Mouse (Mus musculus) heart, embryonic 13.5 days (tissue): ENCODE data around the gene Slc38a8. TPM values are rescaled to one million over a fixed set of nuclear protein-coding genes. Genes with fewer than 3 reads are reported as not detected.
A peak's percentile ranks its signal among the peaks of the same experiment; 100 is the strongest.

Source experiments
- ATAC-seq: fragments of 200-750 bp; cut with Nextera tagmentation; 2 replicates; pipeline ENCODE4 v1.8.0; 2017; ENCODE audit warnings: moderate TSS enrichment; ENCODE audit not compliant: insufficient number of reproducible peaks, low FRiP score, low TSS enrichment; ENCODE audit errors: extremely low read depth
- H3K27ac ChIP-seq: fragments of 300-500 bp; sonication (generic); replicated peaks from 2 replicates; pipeline ENCODE4 v1.5.1; 2015; ENCODE audit warnings: moderate library complexity, mild to moderate bottlenecking, inconsistent platforms
- H3K27me3 ChIP-seq: fragments of 300-500 bp; sonication (generic); replicated peaks from 2 replicates; pipeline ENCODE4 v1.6.1; 2015; ENCODE audit warnings: mild to moderate bottlenecking, inconsistent platforms
- H3K36me3 ChIP-seq: fragments of 300-500 bp; sonication (generic); 2 replicates; pipeline ENCODE4 v1.6.1; 2015; ENCODE audit warnings: mild to moderate bottlenecking, inconsistent platforms
- H3K4me1 ChIP-seq: fragments of 300-500 bp; sonication (generic); 2 replicates; pipeline ENCODE4 v1.6.1; 2015; ENCODE audit warnings: inconsistent platforms
- H3K4me2 ChIP-seq: fragments of 300-500 bp; sonication (generic); 2 replicates; pipeline ENCODE4 v1.6.1; 2015; ENCODE audit warnings: inconsistent platforms, mild to moderate bottlenecking, moderate library complexity
- H3K4me3 ChIP-seq: fragments of 300-500 bp; sonication (generic); 2 replicates; pipeline ENCODE4 v1.5.1; 2015; ENCODE audit warnings: moderate library complexity, mild to moderate bottlenecking, inconsistent platforms
- H3K9ac ChIP-seq: fragments of 300-500 bp; sonication (generic); 2 replicates; pipeline ENCODE4 v1.6.1; 2015; ENCODE audit warnings: inconsistent platforms, mild to moderate bottlenecking, moderate library complexity
- H3K9me3 ChIP-seq: fragments of 300-500 bp; sonication (generic); 2 replicates; pipeline ENCODE4 v1.6.1; 2016; ENCODE audit warnings: inconsistent platforms
- WGBS: fragments of 180-500 bp; shearing (Covaris S2); methylation state at CpG from one replicate; pipeline ENCODE4 v1.1.7; 2015; ENCODE audit warnings: mixed read lengths; 5-methylcytosine and 5-hydroxymethylcytosine counted together
- polyA plus RNA-seq: library from polyadenylated mRNA; unstranded; fragments of >200 nt; fragmentation: Nextera tagmentation; extraction: Ambion mirVana; gene quantifications from 2 replicates; pipeline ENCODE4 v1.2.1, GENCODE M21; 2015

Slc38a8 gene
- polyA plus RNA-seq, 1 experiment from 2014 or later, result not detected

- Histone ChIP-seq H3K4me1 (peaks cover 19% of the 10 kb centered on the region), H3K9me3 (no peaks in the 10 kb centered on the region), H3K27me3 (peaks cover 5% of the 10 kb centered on the region; the same call in 1 of the 2 replicates), H3K4me2 (no peak overlapping the region), H3K4me3 (no peak overlapping the region), H3K27ac (no peak overlapping the region), H3K9ac (no peak overlapping the region), H3K36me3 (no peaks in the 10 kb centered on the region)
- no peak for ATAC-seq
- 77% methylated on average over 7 of the region's 7 CpGs for WGBS
Measured at GRCm38 (mm10) chr8:119487093-119487492, 14.4 kb downstream of the Slc38a8 start.

- 74% methylated on average over 11 of the region's 11 CpGs for WGBS
- Histone ChIP-seq H3K36me3 (no peaks in the 10 kb centered on the region), H3K4me1 (no peaks in the 10 kb centered on the region)
Measured at GRCm38 (mm10) chr8:119484145-119484896, 17.2 kb downstream of the Slc38a8 start.

GRCm38 (mm10) chr8:119478684-119479083 lies 22.8 kb downstream of the Slc38a8 start:
- Histone ChIP-seq H3K27ac (no peak overlapping the region), H3K36me3 (no peaks in the 10 kb centered on the region), H3K4me2 (no peak overlapping the region), H3K9ac (no peak overlapping the region), H3K9me3 (no peaks in the 10 kb centered on the region), H3K4me3 (no peak overlapping the region), H3K4me1 (0 out of 2 replicates have a peak, but pooled peaks cover under 1% of the 10 kb centered on the region), H3K27me3 (peaks cover 4% of the 10 kb centered on the region; the same call in 1 of the 2 replicates)
- ATAC-seq, result no peak
- 31% methylated on average over 5 of the region's 5 CpGs for WGBS

More at GRCm38 (mm10) chr8:119484145-119484896, 17.2 kb downstream of the Slc38a8 start:
- no peak for ATAC-seq
- Histone ChIP-seq H3K9ac (no peak overlapping the region), H3K4me2 (no peak overlapping the region), H3K27ac (no peak overlapping the region), H3K9me3 (no peaks in the 10 kb centered on the region), H3K4me3 (no peak overlapping the region), H3K27me3 (no peaks in the 10 kb centered on the region; the same call in 1 of the 2 replicates)

- no peak overlapping the region for H3K4me3 ChIP-seq
- peaks cover 25% of the 10 kb centered on the region for H3K4me1 ChIP-seq
- no peak overlapping the region for H3K9ac ChIP-seq
- no peak overlapping the region for H3K27ac ChIP-seq
- WGBS, result 88% methylated on average over 8 of the region's 8 CpGs
- no peaks in the 10 kb centered on the region for H3K9me3 ChIP-seq
- ATAC-seq, result no peak
- H3K27me3 ChIP-seq, result peaks cover 74% of the 10 kb centered on the region
- no peaks in the 10 kb centered on the region for H3K36me3 ChIP-seq
- no peak overlapping the region for H3K4me2 ChIP-seq
Measured at GRCm38 (mm10) chr8:119468091-119468490, 33.4 kb downstream of the Slc38a8 start.

- H3K4me2 ChIP-seq, result no peak overlapping the region
- H3K9ac ChIP-seq, result no peak overlapping the region
- no peak overlapping the region for H3K4me3 ChIP-seq
- 67% methylated on average over 10 of the region's 10 CpGs for WGBS
- H3K36me3 ChIP-seq, result no peaks in the 10 kb centered on the region
- H3K4me1 ChIP-seq, result peaks cover 25% of the 10 kb centered on the region
- H3K9me3 ChIP-seq, result no peaks in the 10 kb centered on the region
- ATAC-seq, result no peak
- peaks cover 75% of the 10 kb centered on the region for H3K27me3 ChIP-seq
- H3K27ac ChIP-seq, result no peak overlapping the region
Measured at GRCm38 (mm10) chr8:119466794-119467193, 34.7 kb downstream of the Slc38a8 start.

- Histone ChIP-seq H3K4me2 (peak overlapping the region; percentile 61), H3K36me3 (no peaks in the 10 kb centered on the region), H3K27me3 (peaks cover 80% of the 10 kb centered on the region), H3K4me1 (peaks cover 25% of the 10 kb centered on the region), H3K27ac (no peak overlapping the region), H3K9ac (no peak overlapping the region), H3K4me3 (peak overlapping the region; percentile 25; the same call in 1 of the 2 replicates), H3K9me3 (no peaks in the 10 kb centered on the region)
- ATAC-seq, result peak; percentile 25; the same call in 1 of the 2 replicates
- 1% methylated on average over 18 of the region's 18 CpGs for WGBS
Measured at GRCm38 (mm10) chr8:119466105-119466504, 35.4 kb downstream of the Slc38a8 start.

GRCm38 (mm10) chr8:119463709-119464108 lies 37.8 kb downstream of the Slc38a8 start:
- H3K27me3 ChIP-seq, result peaks cover 72% of the 10 kb centered on the region
- no peak for ATAC-seq

GRCm38 (mm10) chr8:119461356-119461755 lies 40.1 kb downstream of the Slc38a8 start:
- H3K4me1 ChIP-seq, result peaks cover 34% of the 10 kb centered on the region
- no peak overlapping the region for H3K9ac ChIP-seq
- no peaks in the 10 kb centered on the region for H3K36me3 ChIP-seq
- no peak for ATAC-seq
- 74% methylated on average over 9 of the region's 9 CpGs for WGBS
- no peaks in the 10 kb centered on the region for H3K9me3 ChIP-seq
- H3K4me2 ChIP-seq, result no peak overlapping the region
- no peak overlapping the region for H3K27ac ChIP-seq
- H3K4me3 ChIP-seq, result no peak overlapping the region
- peaks cover 63% of the 10 kb centered on the region for H3K27me3 ChIP-seq

More at GRCm38 (mm10) chr8:119463709-119464108, 37.8 kb downstream of the Slc38a8 start:
- Histone ChIP-seq H3K9ac (no peak overlapping the region), H3K9me3 (no peaks in the 10 kb centered on the region), H3K4me2 (no peak overlapping the region), H3K27ac (no peak overlapping the region), H3K36me3 (no peaks in the 10 kb centered on the region), H3K4me1 (peaks cover 33% of the 10 kb centered on the region), H3K4me3 (no peak overlapping the region)
- 44% methylated on average over 7 of the region's 7 CpGs for WGBS

- H3K27me3 ChIP-seq, result peaks cover 48% of the 10 kb centered on the region
- 0 out of 2 replicates have a peak overlapping the region, but pooled peaks have one; percentile 17 for H3K9ac ChIP-seq
- H3K4me1 ChIP-seq, result peaks cover 32% of the 10 kb centered on the region
- H3K36me3 ChIP-seq, result no peaks in the 10 kb centered on the region
- no peak for ATAC-seq
- no peak overlapping the region for H3K27ac ChIP-seq
- H3K4me2 ChIP-seq, result peak overlapping the region; percentile 54
- 0 out of 2 replicates have a peak overlapping the region, but pooled peaks have one; percentile 13 for H3K4me3 ChIP-seq
- WGBS, result 27% methylated on average over 16 of the region's 16 CpGs
- H3K9me3 ChIP-seq, result no peaks in the 10 kb centered on the region
Measured at GRCm38 (mm10) chr8:119459724-119460123, 41.8 kb downstream of the Slc38a8 start.

- 67% methylated on average over 5 of the region's 5 CpGs for WGBS
- no peaks in the 10 kb centered on the region for H3K9me3 ChIP-seq
- no peak overlapping the region for H3K27ac ChIP-seq
- peaks cover 27% of the 10 kb centered on the region for H3K4me1 ChIP-seq
- no peak overlapping the region for H3K9ac ChIP-seq
- H3K36me3 ChIP-seq, result no peaks in the 10 kb centered on the region
- no peak for ATAC-seq
- no peak overlapping the region for H3K4me2 ChIP-seq
- no peak overlapping the region for H3K4me3 ChIP-seq
- H3K27me3 ChIP-seq, result peaks cover 41% of the 10 kb centered on the region
Measured at GRCm38 (mm10) chr8:119456045-119456444, 45.5 kb downstream of the Slc38a8 start.

GRCm38 (mm10) chr8:119452919-119453318 lies 48.6 kb downstream of the Slc38a8 start:
- H3K9ac ChIP-seq, result no peak overlapping the region

More at GRCm38 (mm10) chr8:119452919-119453318, 48.6 kb downstream of the Slc38a8 start:
- Histone ChIP-seq H3K27ac (no peak overlapping the region), H3K4me2 (no peak overlapping the region), H3K4me3 (no peak overlapping the region), H3K4me1 (peaks cover 19% of the 10 kb centered on the region), H3K9me3 (no peaks in the 10 kb centered on the region), H3K27me3 (peaks cover 65% of the 10 kb centered on the region), H3K36me3 (no peaks in the 10 kb centered on the region)
- no peak for ATAC-seq
- WGBS, result 73% methylated on average over 5 of the region's 5 CpGs
